Mouse (Mus musculus): ENCODE results near the gene Pianp. TPM values are rescaled to one million over a fixed set of nuclear protein-coding genes. Genes with fewer than 3 reads are reported as not detected.
"Not testable (repeated sequence)": the region's sequence is repeated elsewhere in the genome, so short reads cannot be mapped to it uniquely, and the experiment has no call there.

Gene Pianp
- polyA plus RNA-seq, 1 experiment from 2014 or later = 6.9 TPM

GRCm38 (mm10) chr6:125009181-125010073 lies 12.9 kb downstream of the Pianp start:
- H3K4me3 ChIP-seq (replicated peaks) = peak overlapping the region; percentile 97
- WGBS = under 1% methylated on average over 40 of the region's 78 CpGs
- H3K9ac ChIP-seq = peak overlapping the region; percentile 96
- peak overlapping the region; percentile 88 for H3K4me2 ChIP-seq
- H3K36me3 ChIP-seq (replicated peaks) = peaks cover 31% of the 10 kb centered on the region
- peak; percentile 84 for ATAC-seq (ENCODE audit: low FRiP score)
- peaks cover 37% of the 10 kb centered on the region for H3K4me1 ChIP-seq
- no peaks in the 10 kb centered on the region for H3K27me3 ChIP-seq
- peak overlapping the region; percentile 99 for H3K27ac ChIP-seq
- H3K9me3 ChIP-seq = no peaks in the 10 kb centered on the region

GRCm38 (mm10) chr6:125017682-125018081 lies 21.2 kb downstream of the Pianp start:
- H3K4me1 ChIP-seq = no peaks in the 10 kb centered on the region
- no peaks in the 10 kb centered on the region for H3K27me3 ChIP-seq
- H3K36me3 ChIP-seq (replicated peaks) = peaks cover 73% of the 10 kb centered on the region
- H3K9ac ChIP-seq = no peak overlapping the region
- no peak for ATAC-seq (ENCODE audit: low FRiP score)
- H3K4me2 ChIP-seq = no peak overlapping the region
- WGBS = 91% methylated on average over 3 of the region's 3 CpGs
- H3K27ac ChIP-seq = no peak overlapping the region
- H3K9me3 ChIP-seq = no peaks in the 10 kb centered on the region
- no peak overlapping the region for H3K4me3 ChIP-seq (replicated peaks)

GRCm38 (mm10) chr6:125030532-125030931 lies 34.0 kb downstream of the Pianp start:
- H3K9ac ChIP-seq; H3K4me1 ChIP-seq; H3K4me3 ChIP-seq (replicated peaks); ATAC-seq (ENCODE audit: low FRiP score); H3K27me3 ChIP-seq; H3K4me2 ChIP-seq; H3K27ac ChIP-seq; H3K9me3 ChIP-seq: not testable (repeated sequence)
- peaks cover 54% of the 10 kb centered on the region for H3K36me3 ChIP-seq (replicated peaks)
- 23% methylated on average over 7 of the region's 9 CpGs for WGBS

- Histone ChIP-seq H3K4me3 (replicated peaks) (no peak overlapping the region), H3K36me3 (replicated peaks) (peaks cover 54% of the 10 kb centered on the region), H3K4me1 (no peaks in the 10 kb centered on the region), H3K4me2 (no peak overlapping the region), H3K9ac (no peak overlapping the region), H3K27me3 (no peaks in the 10 kb centered on the region), H3K9me3 (no peaks in the 10 kb centered on the region), H3K27ac (no peak overlapping the region)
- 87% methylated on average over 16 of the region's 16 CpGs for WGBS
- ATAC-seq (ENCODE audit: low FRiP score) = no peak
Observed at GRCm38 (mm10) chr6:125031604-125032003, 35.1 kb downstream of the Pianp start.

GRCm38 (mm10) chr6:125038666-125039065 lies 42.2 kb downstream of the Pianp start:
- peaks cover 45% of the 10 kb centered on the region for H3K36me3 ChIP-seq (replicated peaks)
- no peaks in the 10 kb centered on the region for H3K27me3 ChIP-seq
- 94% methylated on average over 4 of the region's 4 CpGs for WGBS
- H3K4me1 ChIP-seq = peaks cover 14% of the 10 kb centered on the region
- 0 out of 2 replicates have a peak overlapping the region, but pooled peaks have one; percentile 65 for H3K27ac ChIP-seq
- no peak for ATAC-seq (ENCODE audit: low FRiP score)
- H3K4me3 ChIP-seq (replicated peaks) = peak overlapping the region; percentile 72; the same call in 1 of the 2 replicates
- H3K4me2 ChIP-seq = peak overlapping the region; percentile 54
- H3K9ac ChIP-seq = no peak overlapping the region
- no peaks in the 10 kb centered on the region for H3K9me3 ChIP-seq

GRCm38 (mm10) chr6:125039131-125039530 lies 42.6 kb downstream of the Pianp start:
- ATAC-seq (ENCODE audit: low FRiP score) = peak; percentile 27
- Histone ChIP-seq H3K9me3 (no peaks in the 10 kb centered on the region), H3K4me2 (peak overlapping the region; percentile 54), H3K36me3 (replicated peaks) (peaks cover 45% of the 10 kb centered on the region), H3K4me3 (replicated peaks) (peak overlapping the region; percentile 72), H3K4me1 (peaks cover 14% of the 10 kb centered on the region), H3K27ac (peak overlapping the region; percentile 65), H3K27me3 (no peaks in the 10 kb centered on the region), H3K9ac (peak overlapping the region; percentile 30; the same call in 1 of the 2 replicates)
- 4% methylated on average over 8 of the region's 8 CpGs for WGBS

GRCm38 (mm10) chr6:125039533-125040153 lies 43.1 kb downstream of the Pianp start, which contains the start of gene Ing4:
Gene Ing4 (plus strand): TSS chr6:125039760.
- under 1% methylated on average over 26 of the region's 26 CpGs for WGBS
- Histone ChIP-seq H3K27me3 (no peaks in the 10 kb centered on the region), H3K27ac (peak within 1 kb of the TSS; percentile 65), H3K4me3 (replicated peaks) (peak within 1 kb of the TSS; percentile 72), H3K9me3 (no peaks in the 10 kb centered on the region), H3K4me2 (peak within 1 kb of the TSS; percentile 61), H3K4me1 (peaks cover 14% of the 10 kb centered on the region), H3K9ac (peak within 1 kb of the TSS; percentile 69), H3K36me3 (replicated peaks) (peaks cover 48% of the 10 kb centered on the region)
- peak; percentile 96 for ATAC-seq (ENCODE audit: low FRiP score)

- Histone ChIP-seq H3K4me1 (peaks cover 14% of the 10 kb centered on the region), H3K27ac (peak overlapping the region; percentile 51; the same call in 1 of the 2 replicates), H3K4me3 (replicated peaks) (peak overlapping the region; percentile 72), H3K27me3 (no peaks in the 10 kb centered on the region), H3K9me3 (no peaks in the 10 kb centered on the region), H3K4me2 (peak overlapping the region; percentile 61), H3K9ac (peak overlapping the region; percentile 69), H3K36me3 (replicated peaks) (peaks cover 48% of the 10 kb centered on the region)
- 16% methylated on average over 7 of the region's 7 CpGs for WGBS
- no peak for ATAC-seq (ENCODE audit: low FRiP score)
Observed at GRCm38 (mm10) chr6:125040221-125040620, 43.7 kb downstream of the Pianp start.

GRCm38 (mm10) chr6:125041047-125041446 lies 44.6 kb downstream of the Pianp start:
- Histone ChIP-seq H3K4me1 (peaks cover 14% of the 10 kb centered on the region), H3K9ac (no peak overlapping the region), H3K4me3 (replicated peaks) (no peak overlapping the region), H3K27ac (no peak overlapping the region), H3K9me3 (no peaks in the 10 kb centered on the region), H3K36me3 (replicated peaks) (peaks cover 47% of the 10 kb centered on the region), H3K4me2 (peak overlapping the region; percentile 61; the same call in 1 of the 2 replicates), H3K27me3 (no peaks in the 10 kb centered on the region)
- 92% methylated on average over 7 of the region's 7 CpGs for WGBS
- no peak for ATAC-seq (ENCODE audit: low FRiP score)

GRCm38 (mm10) chr6:125042081-125042480 lies 45.6 kb downstream of the Pianp start:
- H3K9ac ChIP-seq = no peak overlapping the region
- H3K9me3 ChIP-seq = no peaks in the 10 kb centered on the region
- WGBS = 95% methylated on average over 7 of the region's 7 CpGs
- H3K4me3 ChIP-seq (replicated peaks) = no peak overlapping the region
- peaks cover 14% of the 10 kb centered on the region for H3K4me1 ChIP-seq
- H3K27me3 ChIP-seq = no peaks in the 10 kb centered on the region
- H3K27ac ChIP-seq = no peak overlapping the region
- no peak overlapping the region for H3K4me2 ChIP-seq
- no peak for ATAC-seq (ENCODE audit: low FRiP score)
- peaks cover 43% of the 10 kb centered on the region for H3K36me3 ChIP-seq (replicated peaks)

GRCm38 (mm10) chr6:125046691-125047090 lies 50.2 kb downstream of the Pianp start:
- peak; percentile 51; the same call in 1 of the 2 replicates for ATAC-seq (ENCODE audit: low FRiP score)
- Histone ChIP-seq H3K9ac (no peak overlapping the region), H3K4me1 (no peaks in the 10 kb centered on the region), H3K27ac (no peak overlapping the region), H3K9me3 (no peaks in the 10 kb centered on the region), H3K36me3 (replicated peaks) (peaks cover 75% of the 10 kb centered on the region), H3K4me3 (replicated peaks) (no peak overlapping the region), H3K27me3 (no peaks in the 10 kb centered on the region), H3K4me2 (no peak overlapping the region)
- 40% methylated on average over 5 of the region's 5 CpGs for whole genome bisulfite sequencing

GRCm38 (mm10) chr6:125049678-125050077 lies 53.2 kb downstream of the Pianp start, which contains the start of gene Acrbp:
Gene Acrbp (plus strand): TSS chr6:125049689.
- H3K27me3 ChIP-seq = no peaks in the 10 kb centered on the region
- H3K4me3 ChIP-seq (replicated peaks) = no peak within 1 kb of the TSS
- WGBS = 28% methylated on average over 20 of the region's 20 CpGs
- no peak for ATAC-seq (ENCODE audit: low FRiP score)
- peaks cover 88% of the 10 kb centered on the region for H3K36me3 ChIP-seq (replicated peaks)
- no peak within 1 kb of the TSS for H3K4me2 ChIP-seq
- H3K9ac ChIP-seq = no peak within 1 kb of the TSS
- no peaks in the 10 kb centered on the region for H3K9me3 ChIP-seq
- no peaks in the 10 kb centered on the region for H3K4me1 ChIP-seq
- no peak within 1 kb of the TSS for H3K27ac ChIP-seq
